Mouse (Mus musculus): ENCODE results near the gene Col25a1. TPM values are rescaled to one million over a fixed set of nuclear protein-coding genes. Genes with fewer than 3 reads are reported as not detected.

Col25a1 gene
- polyA plus RNA-seq, 1 experiment from 2014 or later: 25.0 TPM

DNA sequence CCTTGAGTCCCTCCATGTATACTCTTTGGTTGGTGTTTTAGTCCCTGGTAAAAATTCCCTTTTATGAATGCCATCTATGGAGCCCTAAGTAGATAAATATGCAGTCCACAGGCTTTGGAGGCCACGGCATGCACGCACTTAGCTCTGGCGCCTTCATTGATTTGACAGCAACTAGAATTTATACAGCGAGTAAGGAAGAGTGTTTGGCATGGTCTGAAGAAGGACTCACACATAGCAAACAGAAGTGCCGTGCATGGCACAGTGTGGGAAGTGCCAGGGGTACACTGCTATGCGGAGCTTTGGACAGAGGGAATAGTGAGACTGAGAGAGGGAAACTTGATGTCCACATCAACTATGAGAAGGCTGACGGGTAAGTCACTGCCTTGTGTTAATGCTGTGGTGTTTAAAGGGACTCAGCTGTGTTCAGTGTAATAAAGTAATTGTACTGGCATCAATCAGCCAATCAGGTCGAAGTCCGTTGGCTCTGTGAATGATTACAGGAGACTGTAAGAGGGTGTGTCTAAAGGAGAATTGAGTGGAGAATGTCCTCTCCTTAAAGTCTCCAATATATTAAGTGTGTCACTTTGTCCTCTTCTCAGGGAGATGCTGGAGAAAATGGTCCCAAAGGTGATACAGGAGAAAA lies 390.7 kb downstream of the Col25a1 start:
- Histone ChIP-seq H3K9ac (no peak overlapping the region), H3K4me2 (replicated peaks) (no peak overlapping the region), H3K4me1 (peaks cover 11% of the 10 kb centered on the region), H3K9me3 (no peaks in the 10 kb centered on the region), H3K4me3 (no peak overlapping the region), H3K36me3 (no peaks in the 10 kb centered on the region), H3K27ac (no peak overlapping the region), H3K27me3 (peaks cover 10% of the 10 kb centered on the region; the same call in 1 of the 2 replicates)
- no peak for ATAC-seq (ENCODE audit: low FRiP score, low read depth)
- WGBS: 78% methylated on average over 9 of the region's 9 CpGs

DNA sequence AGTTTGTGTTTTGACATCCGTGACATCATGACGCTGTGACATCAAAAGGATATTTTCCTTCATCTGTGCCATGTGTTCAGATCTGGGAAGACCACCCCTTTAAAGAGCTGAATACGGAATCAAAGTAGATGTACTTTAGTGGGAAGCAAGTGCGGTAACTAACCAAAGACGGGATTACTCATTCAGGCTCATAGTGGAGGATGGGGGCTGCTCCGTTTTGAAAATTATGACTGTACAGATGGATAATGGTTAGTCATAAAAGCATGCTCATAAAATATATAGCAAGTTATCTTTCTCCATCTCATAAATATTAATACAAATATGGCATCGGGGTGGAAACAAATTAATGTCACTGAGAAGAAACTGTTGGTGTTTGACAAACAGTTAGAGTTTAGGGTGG lies 391.7 kb downstream of the Col25a1 start:
- Histone ChIP-seq H3K9me3 (no peaks in the 10 kb centered on the region), H3K4me1 (peaks cover 19% of the 10 kb centered on the region), H3K4me3 (no peak overlapping the region), H3K27ac (no peak overlapping the region), H3K4me2 (replicated peaks) (no peak overlapping the region), H3K36me3 (no peaks in the 10 kb centered on the region), H3K27me3 (peaks cover 10% of the 10 kb centered on the region; the same call in 1 of the 2 replicates), H3K9ac (no peak overlapping the region)
- no peak for ATAC-seq (ENCODE audit: low FRiP score, low read depth)
- 77% methylated on average over 7 of the region's 7 CpGs for WGBS

DNA sequence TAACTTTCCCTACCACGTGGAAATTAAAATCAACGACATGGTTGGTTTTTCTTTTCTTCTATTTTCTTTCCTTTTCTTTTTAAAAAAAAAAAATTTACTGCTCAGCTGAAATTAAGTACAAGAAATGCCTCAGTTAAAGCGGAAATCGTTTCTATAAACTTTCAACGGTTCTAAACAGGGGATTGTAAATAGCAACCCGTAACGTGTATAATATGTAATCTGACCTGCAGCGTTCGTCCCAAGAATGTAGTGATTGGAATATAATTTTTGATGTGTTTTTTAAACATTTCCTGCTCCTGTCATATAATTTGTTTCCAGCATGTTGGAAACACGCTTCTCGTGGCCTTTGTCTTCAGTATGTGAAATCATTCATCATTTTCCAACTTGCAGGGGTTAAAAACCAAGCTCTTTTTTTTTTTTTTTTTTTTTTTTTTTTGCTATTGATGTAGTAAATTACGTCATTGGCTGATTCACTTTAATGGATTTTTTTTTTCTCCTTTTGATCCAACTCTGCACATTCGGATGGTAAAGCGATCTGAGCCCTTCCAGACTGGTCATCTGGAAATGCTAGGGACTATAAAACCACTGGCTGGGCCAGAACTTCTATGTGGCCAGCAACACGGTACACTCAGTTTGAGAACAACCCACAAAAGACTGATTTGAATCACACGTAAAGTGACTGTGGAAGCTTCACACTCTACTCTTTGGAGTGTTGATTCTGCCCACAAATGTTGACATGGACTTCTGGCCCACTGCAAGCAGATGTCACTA lies 393.3 kb downstream of the Col25a1 start:
- Histone ChIP-seq H3K4me1 (peaks cover 27% of the 10 kb centered on the region), H3K27ac (peak overlapping the region; percentile 67; the same call in 1 of the 2 replicates), H3K9me3 (no peaks in the 10 kb centered on the region), H3K27me3 (peaks cover 13% of the 10 kb centered on the region; the same call in 1 of the 2 replicates), H3K36me3 (no peaks in the 10 kb centered on the region), H3K4me3 (no peak overlapping the region), H3K9ac (no peak overlapping the region), H3K4me2 (replicated peaks) (peak overlapping the region; percentile 35)
- ATAC-seq (ENCODE audit: low FRiP score, low read depth): peak; percentile 62; the same call in 1 of the 2 replicates
- 19% methylated on average over 16 of the region's 16 CpGs for WGBS

GRCm38 (mm10) chr3:130535021-130535420 lies 403.7 kb downstream of the Col25a1 start:
- ATAC-seq (ENCODE audit: low FRiP score, low read depth): no peak
- H3K27me3 ChIP-seq: no peaks in the 10 kb centered on the region
- 86% methylated on average over 9 of the region's 9 CpGs for WGBS

DNA sequence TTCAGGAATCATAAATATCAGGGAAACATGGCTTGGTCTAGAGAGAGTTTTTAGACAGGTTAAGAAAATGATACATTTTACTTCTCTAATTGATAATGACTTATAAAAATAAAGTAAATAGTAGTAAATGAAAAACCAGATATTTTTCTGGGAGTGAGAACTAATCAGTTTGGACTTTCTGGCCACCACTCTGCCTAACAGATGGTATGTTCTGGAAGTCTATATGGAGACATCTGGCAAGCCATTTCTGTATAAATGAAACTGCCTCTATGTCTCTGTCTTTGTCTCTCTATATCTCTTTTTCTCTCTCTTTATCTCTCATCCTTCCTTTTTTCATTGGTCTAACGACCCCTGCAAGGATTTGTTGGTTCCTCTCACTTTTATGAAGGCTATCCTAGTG lies 410.2 kb downstream of the Col25a1 start:
- no peak overlapping the region for H3K4me3 ChIP-seq
- no peak for ATAC-seq (ENCODE audit: low FRiP score, low read depth)
- no peak overlapping the region for H3K27ac ChIP-seq
- H3K4me2 ChIP-seq (replicated peaks): no peak overlapping the region
- no peaks in the 10 kb centered on the region for H3K27me3 ChIP-seq
- H3K9ac ChIP-seq: no peak overlapping the region
- no peaks in the 10 kb centered on the region for H3K9me3 ChIP-seq
- 69% methylated on average over 1 of the region's 1 CpGs for WGBS
- H3K36me3 ChIP-seq: no peaks in the 10 kb centered on the region
- H3K4me1 ChIP-seq: no peaks in the 10 kb centered on the region

More at GRCm38 (mm10) chr3:130535021-130535420, 403.7 kb downstream of the Col25a1 start:
- H3K9me3 ChIP-seq: no peaks in the 10 kb centered on the region
- H3K36me3 ChIP-seq: no peaks in the 10 kb centered on the region
- no peak overlapping the region for H3K4me3 ChIP-seq
- H3K27ac ChIP-seq: no peak overlapping the region
- H3K4me1 ChIP-seq: no peaks in the 10 kb centered on the region
- no peak overlapping the region for H3K9ac ChIP-seq
- no peak overlapping the region for H3K4me2 ChIP-seq (replicated peaks)

GRCm38 (mm10) chr3:130545995-130546394 lies 414.7 kb downstream of the Col25a1 start:
- no peaks in the 10 kb centered on the region for H3K36me3 ChIP-seq
- ATAC-seq (ENCODE audit: low FRiP score, low read depth): no peak
- no peak overlapping the region for H3K4me3 ChIP-seq
- no peak overlapping the region for H3K4me2 ChIP-seq (replicated peaks)
- whole genome bisulfite sequencing: 91% methylated on average over 3 of the region's 3 CpGs
- H3K27me3 ChIP-seq: no peaks in the 10 kb centered on the region; the same call in 1 of the 2 replicates
- H3K9ac ChIP-seq: no peak overlapping the region
- no peaks in the 10 kb centered on the region for H3K9me3 ChIP-seq
- no peak overlapping the region for H3K27ac ChIP-seq
- H3K4me1 ChIP-seq: no peaks in the 10 kb centered on the region

GRCm38 (mm10) chr3:130549066-130549465 lies 417.8 kb downstream of the Col25a1 start:
- Histone ChIP-seq H3K9ac (no peak overlapping the region), H3K27me3 (no peaks in the 10 kb centered on the region; the same call in 1 of the 2 replicates), H3K36me3 (0 out of 2 replicates have a peak, but pooled peaks cover 6% of the 10 kb centered on the region), H3K4me1 (no peaks in the 10 kb centered on the region), H3K27ac (no peak overlapping the region), H3K4me2 (replicated peaks) (no peak overlapping the region), H3K9me3 (no peaks in the 10 kb centered on the region), H3K4me3 (no peak overlapping the region)
- no peak for ATAC-seq (ENCODE audit: low FRiP score, low read depth)
- WGBS: 69% methylated on average over 7 of the region's 7 CpGs

GRCm38 (mm10) chr3:130556263-130556662 lies 425.0 kb downstream of the Col25a1 start:
- H3K4me2 ChIP-seq (replicated peaks): no peak overlapping the region
- WGBS: 68% methylated on average over 1 of the region's 1 CpGs
- no peak overlapping the region for H3K9ac ChIP-seq
- H3K9me3 ChIP-seq: no peaks in the 10 kb centered on the region
- H3K36me3 ChIP-seq: 0 out of 2 replicates have a peak, but pooled peaks cover 6% of the 10 kb centered on the region
- no peaks in the 10 kb centered on the region for H3K27me3 ChIP-seq
- no peak overlapping the region for H3K27ac ChIP-seq
- no peaks in the 10 kb centered on the region for H3K4me1 ChIP-seq
- ATAC-seq (ENCODE audit: low FRiP score, low read depth): no peak
- no peak overlapping the region for H3K4me3 ChIP-seq

- Histone ChIP-seq H3K9me3 (no peaks in the 10 kb centered on the region), H3K4me1 (peaks cover 17% of the 10 kb centered on the region), H3K36me3 (0 out of 2 replicates have a peak, but pooled peaks cover 3% of the 10 kb centered on the region), H3K27ac (no peak overlapping the region), H3K4me2 (replicated peaks) (no peak overlapping the region), H3K9ac (no peak overlapping the region), H3K27me3 (no peaks in the 10 kb centered on the region), H3K4me3 (no peak overlapping the region)
- 95% methylated on average over 6 of the region's 6 CpGs for WGBS
- ATAC-seq (ENCODE audit: low FRiP score, low read depth): no peak
Measured at GRCm38 (mm10) chr3:130565586-130565985, 434.3 kb downstream of the Col25a1 start.

- Histone ChIP-seq H3K27ac (peak overlapping the region; percentile 63; the same call in 1 of the 2 replicates), H3K4me1 (peaks cover 17% of the 10 kb centered on the region), H3K9ac (no peak overlapping the region), H3K9me3 (no peaks in the 10 kb centered on the region), H3K4me3 (no peak overlapping the region), H3K36me3 (no peaks in the 10 kb centered on the region), H3K4me2 (replicated peaks) (no peak overlapping the region), H3K27me3 (no peaks in the 10 kb centered on the region)
- ATAC-seq (ENCODE audit: low FRiP score, low read depth): no peak
- WGBS: 50% methylated on average over 16 of the region's 16 CpGs
Measured at GRCm38 (mm10) chr3:130568331-130569095, 437.2 kb downstream of the Col25a1 start.

GRCm38 (mm10) chr3:130573243-130573642 lies 441.9 kb downstream of the Col25a1 start:
- Histone ChIP-seq H3K4me1 (peaks cover 12% of the 10 kb centered on the region), H3K9me3 (0 out of 2 replicates have a peak, but pooled peaks cover 3% of the 10 kb centered on the region), H3K4me2 (replicated peaks) (no peak overlapping the region), H3K27ac (no peak overlapping the region), H3K9ac (no peak overlapping the region), H3K36me3 (peaks cover 3% of the 10 kb centered on the region; the same call in 1 of the 2 replicates), H3K4me3 (no peak overlapping the region), H3K27me3 (no peaks in the 10 kb centered on the region)
- 75% methylated on average over 5 of the region's 5 CpGs for WGBS
- no peak for ATAC-seq (ENCODE audit: low FRiP score, low read depth)
